Mouse (Mus musculus) T-helper 17 cell (primary cell): Measurements from ENCODE around the gene Cngb1.
"Not testable (repeated sequence)": the region's sequence is repeated elsewhere in the genome, so short reads cannot be mapped to it uniquely, and the experiment has no call there.

Experiments used
- in situ Hi-C, 2 experiments: fragments of 300-600 bp; cut with MboI, MseI; formaldehyde crosslinking; loops; 1 replicate in 1 of 2; 2 replicates in 1 of 2; pipeline ENCODE4 v1.15.1; 2025; ENCODE audit warnings: high pct_unique_total_duplicates in 2 of 2

The Cngb1 gene

DNA sequence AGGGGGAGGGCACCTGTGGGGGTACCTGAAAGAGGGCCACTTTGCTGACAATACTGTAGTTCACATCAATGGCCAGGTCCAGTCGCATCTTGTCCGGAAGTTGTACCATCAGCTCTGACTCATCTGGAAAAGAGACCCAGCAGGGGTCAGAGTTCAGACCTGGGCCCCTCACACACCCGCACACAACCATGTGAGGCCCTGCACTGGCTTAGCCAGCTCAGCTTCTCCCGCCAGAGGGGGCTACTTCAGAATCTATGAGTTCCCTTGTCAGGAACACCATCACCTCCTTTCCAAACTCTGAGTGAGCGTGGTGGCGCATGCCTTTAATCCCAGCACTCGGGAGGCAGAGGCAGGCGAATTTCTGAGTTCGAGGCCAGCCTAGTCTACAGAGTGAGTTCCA, 54.3 kb downstream of the Cngb1 start:
- in situ Hi-C loops = loop anchor here in 1 of 2 experiments (5.0 kb wide), 1 partner anchor 60 kb away; the partner anchor contains the start of gene Tepp

- in situ Hi-C loops = loop anchor here (5.0 kb wide), 2 partner anchors 62 to 637 kb away; partner anchors contain the start of genes Got2 (in 1 of the 2) and Tepp (in 1 of the 2)
These were observed 56.5 kb downstream of the Cngb1 start for GRCm38 (mm10) chr8:95249847-95250246.

- in situ Hi-C loops = loop anchor here in 1 of 2 experiments (5.0 kb wide), 1 partner anchor 640 kb away; the partner anchor contains the start of gene Got2
These were observed 59.1 kb downstream of the Cngb1 start for GRCm38 (mm10) chr8:95247277-95247676.

GRCm38 (mm10) chr8:95245180-95245579, 61.2 kb downstream of the Cngb1 start:
- in situ Hi-C loops = loop anchor here in 1 of 2 experiments (5.0 kb wide), 1 partner anchor 642 kb away; the partner anchor contains the start of gene Got2

DNA sequence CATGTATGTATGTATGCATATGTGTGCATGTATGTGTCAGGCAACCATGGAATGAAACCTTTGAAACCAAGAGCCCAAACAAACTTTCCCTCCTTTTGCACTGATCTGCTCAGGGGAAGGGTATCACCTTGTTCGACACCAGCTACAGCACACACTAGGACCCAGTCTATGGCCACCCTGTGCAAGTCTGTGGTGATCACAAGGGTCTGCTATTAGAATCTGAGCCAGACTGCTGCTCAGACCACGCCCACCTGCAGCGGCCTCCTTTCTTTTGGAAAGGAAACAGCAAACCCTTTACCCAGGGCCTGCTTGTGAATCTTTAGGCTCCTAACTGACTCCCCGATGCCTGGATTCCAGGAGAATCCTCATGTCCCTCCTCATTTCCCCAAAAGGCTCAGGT, 62.5 kb downstream of the Cngb1 start:
- in situ Hi-C loops = no loop called here

DNA sequence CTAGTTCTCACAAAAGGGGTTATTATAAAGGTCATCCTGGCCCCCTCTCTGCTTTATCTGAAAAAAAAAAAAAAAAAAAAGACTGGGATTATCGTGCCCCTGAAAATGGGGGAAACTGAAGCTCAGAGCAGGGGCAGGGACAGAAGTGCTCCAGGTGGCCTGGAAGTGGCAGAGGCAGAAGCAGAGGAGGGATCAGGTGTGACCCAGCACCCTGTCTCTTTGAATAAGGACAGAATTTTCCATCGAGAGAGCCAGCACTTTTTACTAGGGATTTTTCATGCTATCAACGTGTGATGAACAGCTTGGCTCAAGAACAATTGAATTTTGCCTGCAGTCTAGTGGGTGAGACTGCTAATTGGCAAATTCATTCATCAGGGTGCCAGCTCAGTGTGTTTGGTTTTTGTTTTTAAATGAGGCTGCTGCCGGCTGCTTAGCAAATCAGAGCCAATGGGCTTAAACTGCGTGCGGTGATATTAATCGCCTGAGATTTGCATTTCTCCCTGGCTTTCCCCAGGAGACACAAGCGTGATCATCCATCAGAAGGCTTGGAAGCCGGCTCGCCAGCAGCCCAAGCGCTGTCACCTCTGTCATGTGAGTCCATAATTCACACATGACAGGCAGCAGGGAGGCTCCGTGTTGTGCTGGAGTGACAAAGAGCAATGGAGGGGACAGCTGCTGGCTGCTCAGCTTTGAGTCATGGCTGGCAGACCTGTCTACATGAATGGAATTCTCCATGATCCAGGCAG, 63.4 kb downstream of the Cngb1 start:
- in situ Hi-C loops = no loop called here

GRCm38 (mm10) chr8:95242099-95242825, 64.1 kb downstream of the Cngb1 start:
- in situ Hi-C loops = no loop called here

DNA sequence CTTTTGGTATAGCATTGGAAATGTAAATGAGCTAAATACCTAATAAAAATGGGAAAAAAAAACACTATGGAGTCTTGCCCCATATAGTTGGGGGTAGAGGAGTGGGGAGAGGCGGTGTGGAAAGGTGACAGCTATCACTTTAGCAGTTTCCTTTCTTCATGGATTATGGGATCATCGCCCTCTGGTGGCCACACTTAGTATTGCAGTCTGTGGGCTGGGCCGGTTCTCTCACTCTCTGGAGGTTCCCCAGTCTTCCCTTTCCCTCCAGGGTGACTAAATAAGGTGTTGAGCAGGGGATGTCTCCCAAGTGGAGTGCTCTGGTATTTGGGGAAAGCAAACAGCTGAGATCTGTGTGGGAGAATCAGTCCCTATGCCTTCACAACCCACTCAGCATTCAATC, 70.7 kb downstream of the Cngb1 start:
- in situ Hi-C loops = no loop called here

GRCm38 (mm10) chr8:95230086-95230485, 76.3 kb downstream of the Cngb1 start:
- in situ Hi-C loops = not testable (repeated sequence)

DNA sequence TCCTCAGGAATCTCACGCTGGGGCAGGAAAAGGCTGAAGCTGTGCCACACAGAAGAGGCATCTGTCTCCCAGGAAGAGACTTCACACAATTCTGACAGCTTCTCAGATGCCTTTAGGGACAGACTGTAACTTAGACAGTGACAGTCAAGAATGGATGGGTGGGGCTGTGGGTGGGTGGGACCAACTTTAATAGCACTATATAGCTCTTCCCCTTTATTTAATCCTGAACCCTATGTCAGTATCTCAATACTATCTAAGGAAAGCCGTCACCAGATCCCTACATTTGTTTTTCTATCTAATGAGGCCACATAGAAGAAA, 79.3 kb downstream of the Cngb1 start:
- in situ Hi-C loops = no loop called here

DNA sequence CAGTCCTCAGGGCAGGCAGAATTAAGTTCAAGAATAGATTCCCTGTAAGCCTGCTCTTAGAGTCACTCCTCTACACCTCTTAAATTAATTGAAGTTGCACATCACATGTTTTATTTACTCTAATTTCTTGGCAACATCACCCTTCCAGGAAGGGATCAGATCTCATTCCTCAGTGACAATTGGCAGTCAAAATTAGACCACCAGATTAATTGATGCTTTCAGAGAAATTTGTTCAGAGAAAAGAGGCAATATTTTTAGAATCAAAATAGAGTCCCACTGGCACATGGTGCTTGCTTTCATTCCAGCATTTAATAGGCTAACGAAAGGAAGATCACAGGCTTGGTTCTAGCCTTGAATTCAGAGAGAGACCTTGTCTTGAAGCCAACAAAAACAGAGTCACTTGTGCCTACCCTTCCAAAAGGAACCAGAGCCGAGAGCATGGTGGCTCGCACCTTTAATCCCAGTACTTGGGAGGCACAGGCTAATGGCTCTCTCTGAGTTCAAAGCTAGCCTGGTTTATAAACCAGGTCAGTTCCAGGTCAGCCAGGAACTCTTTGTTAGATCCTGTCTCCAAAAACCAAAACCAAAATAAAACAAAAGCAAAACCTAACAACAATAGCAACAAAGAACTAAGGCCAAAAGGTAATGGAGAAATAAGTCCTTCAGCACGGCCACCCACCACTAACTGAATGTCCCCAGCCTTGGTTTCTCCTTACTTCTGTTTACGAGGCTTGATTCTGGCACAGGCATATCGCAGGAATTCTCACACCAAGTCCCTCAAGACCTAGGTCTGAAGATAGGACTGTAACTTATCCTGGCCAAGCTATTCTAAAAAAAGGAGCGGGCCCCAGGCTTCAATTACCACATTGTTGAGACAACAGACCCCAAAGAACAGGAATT, 79.9 kb downstream of the Cngb1 start:
- in situ Hi-C loops = no loop called here

DNA sequence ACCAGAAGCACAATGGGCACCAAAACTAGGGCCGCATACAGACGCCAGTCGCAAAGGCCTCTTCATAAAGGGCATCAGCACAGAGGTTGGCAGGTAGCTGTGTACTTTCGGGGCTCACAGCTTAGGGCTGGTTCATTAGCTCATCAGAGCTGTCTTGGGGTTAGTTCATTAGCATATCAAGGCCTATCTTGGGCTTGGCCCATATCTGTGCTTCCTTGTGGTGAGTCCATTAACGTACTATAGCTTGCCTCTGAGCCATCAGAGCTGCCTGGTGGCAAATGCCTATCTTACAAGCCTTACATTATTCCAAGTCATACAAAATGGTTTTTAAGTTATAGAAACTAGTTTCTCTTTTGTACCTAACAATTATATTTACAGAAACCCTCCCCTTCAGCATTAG, 82.4 kb downstream of the Cngb1 start:
- in situ Hi-C loops = no loop called here

- in situ Hi-C loops = no loop called here
These were observed 85.3 kb downstream of the Cngb1 start for GRCm38 (mm10) chr8:95221045-95221444.

DNA sequence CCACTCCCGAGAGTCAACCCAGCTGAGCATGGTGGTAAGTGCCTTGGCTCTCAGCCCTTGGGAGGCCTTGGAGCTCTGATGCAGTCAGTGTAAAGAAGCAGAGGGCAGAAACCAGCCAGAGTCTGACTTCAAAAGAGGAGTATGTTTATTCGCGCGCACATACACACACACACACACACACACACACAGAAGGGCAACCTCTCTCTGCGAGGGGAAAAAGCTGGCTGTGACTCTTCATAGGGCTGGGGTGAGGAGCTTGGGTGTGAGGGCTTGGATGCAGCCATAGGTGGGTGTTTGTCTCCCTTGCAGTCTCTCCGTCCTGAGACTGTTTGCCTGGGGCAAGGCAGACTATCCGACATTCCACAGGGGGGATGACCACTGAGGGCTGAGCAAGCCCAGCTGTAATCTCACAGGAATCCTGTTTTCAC, 85.8 kb downstream of the Cngb1 start:
- in situ Hi-C loops = no loop called here

- in situ Hi-C loops = no loop called here
These were observed 86.8 kb downstream of the Cngb1 start for GRCm38 (mm10) chr8:95219623-95220022.

DNA sequence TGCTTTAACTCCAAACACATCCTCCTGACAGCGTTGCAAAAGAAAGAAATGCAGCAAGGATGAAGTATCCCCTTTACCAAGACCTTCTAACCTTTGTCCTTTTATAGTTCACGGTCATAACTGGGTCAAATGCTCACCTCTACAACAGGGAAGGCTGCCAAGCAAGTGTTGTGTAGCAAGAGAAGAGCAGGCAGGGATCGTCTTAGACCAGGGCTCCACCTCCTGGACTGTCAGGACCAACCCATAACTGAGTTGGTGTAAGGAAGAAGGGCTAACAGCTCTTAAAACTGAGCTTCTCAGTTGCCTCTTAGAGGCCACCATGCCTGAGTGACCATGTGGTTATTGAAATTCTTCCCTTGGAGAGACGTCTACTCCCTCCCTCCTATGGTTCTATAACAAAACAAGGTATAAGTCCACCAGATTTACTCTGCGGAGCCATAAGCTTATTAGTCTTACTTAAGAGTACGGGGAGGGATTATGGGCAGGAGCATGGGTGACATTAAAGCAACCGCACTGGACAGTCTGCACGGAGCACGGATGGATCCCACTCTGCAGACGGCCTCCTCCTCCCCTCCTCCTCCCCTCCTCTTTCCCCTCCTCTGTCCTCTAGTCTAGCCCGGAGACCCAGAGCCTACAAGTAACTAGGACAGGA, 90.5 kb downstream of the Cngb1 start:
- in situ Hi-C loops = no loop called here

- in situ Hi-C loops = loop anchor here (5.0 to 10.0 kb wide), 2 partner anchors 265 to 268 kb away; no protein-coding TSS in a partner anchor
These were observed 96.5 kb downstream of the Cngb1 start for GRCm38 (mm10) chr8:95209924-95210323.

DNA sequence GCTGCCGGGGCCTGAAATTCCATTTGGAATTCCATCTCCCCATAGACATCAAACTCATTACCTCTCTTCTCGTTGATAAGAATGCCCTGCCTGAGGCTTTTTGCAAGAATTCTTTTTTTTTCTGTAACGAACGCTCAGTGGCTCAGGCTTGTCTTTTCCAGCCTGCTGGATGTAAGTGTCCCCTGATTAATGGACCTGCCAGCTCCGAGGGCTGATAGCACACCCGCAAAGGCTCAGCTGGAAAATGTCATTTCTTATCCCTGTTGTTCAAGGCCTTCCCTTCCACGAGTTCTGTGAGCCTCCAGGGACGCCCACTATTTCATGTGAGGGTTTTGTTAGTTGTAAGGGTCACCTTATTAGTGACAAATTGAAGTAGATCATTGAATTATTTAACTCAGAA, 100.4 kb downstream of the Cngb1 start:
- in situ Hi-C loops = loop anchor here (5.0 to 10.0 kb wide), 2 partner anchors 261 to 264 kb away; no protein-coding TSS in a partner anchor

DNA sequence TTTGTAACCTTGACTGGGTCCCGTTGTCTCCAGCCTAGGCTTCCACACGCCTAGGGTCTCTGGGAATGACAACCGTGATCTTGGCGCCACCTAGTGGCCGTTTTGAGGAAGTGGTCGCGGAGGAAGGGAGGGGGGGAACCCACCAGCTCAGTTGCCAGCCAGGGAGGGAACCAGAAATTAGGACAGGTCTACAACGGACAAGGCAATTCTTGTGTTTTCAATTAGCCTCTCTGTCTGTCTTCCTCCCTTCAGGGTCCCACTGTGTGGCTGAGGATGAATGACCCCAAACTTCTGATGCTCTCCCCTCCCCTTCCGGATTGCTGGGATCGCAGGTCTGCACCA, 102.4 kb downstream of the Cngb1 start:
- in situ Hi-C loops = loop anchor here (5.0 to 10.0 kb wide), 2 partner anchors 92 to 259 kb away; no protein-coding TSS in a partner anchor

GRCm38 (mm10) chr8:95203326-95204038, 102.9 kb downstream of the Cngb1 start:
- in situ Hi-C loops = loop anchor here (5.0 to 10.0 kb wide), 2 partner anchors 91 to 259 kb away; no protein-coding TSS in a partner anchor
